Mouse (Mus musculus) urinary bladder, postnatal 25 days (tissue): ENCODE results near the gene Smurf2.

Experiments used
- DNase-seq: peaks from one replicate; pipeline ENCODE4 v3.0.0; 2022; ENCODE audit warnings: low spot score

The Smurf2 gene

DNA sequence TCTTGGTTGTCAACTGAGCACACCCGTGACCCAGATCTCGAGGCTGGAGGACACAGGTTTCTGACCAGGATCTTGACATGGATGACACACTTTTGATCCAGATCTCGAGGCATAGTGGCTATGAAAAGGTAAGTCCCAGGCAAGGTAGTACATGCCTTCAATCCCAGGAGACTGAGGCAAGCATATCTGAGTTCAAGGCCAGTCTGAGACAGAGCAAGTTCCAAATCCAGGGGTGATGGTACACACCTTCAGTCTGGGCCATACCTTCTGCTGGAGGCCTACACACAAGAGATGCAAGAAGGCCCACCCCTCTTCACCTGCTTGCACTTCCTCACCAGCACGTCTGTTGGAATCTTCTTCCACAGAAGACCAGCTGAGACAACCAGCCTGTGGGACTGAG lies 14.8 kb downstream of the Smurf2 start:
- no peak for DNase-seq

DNA sequence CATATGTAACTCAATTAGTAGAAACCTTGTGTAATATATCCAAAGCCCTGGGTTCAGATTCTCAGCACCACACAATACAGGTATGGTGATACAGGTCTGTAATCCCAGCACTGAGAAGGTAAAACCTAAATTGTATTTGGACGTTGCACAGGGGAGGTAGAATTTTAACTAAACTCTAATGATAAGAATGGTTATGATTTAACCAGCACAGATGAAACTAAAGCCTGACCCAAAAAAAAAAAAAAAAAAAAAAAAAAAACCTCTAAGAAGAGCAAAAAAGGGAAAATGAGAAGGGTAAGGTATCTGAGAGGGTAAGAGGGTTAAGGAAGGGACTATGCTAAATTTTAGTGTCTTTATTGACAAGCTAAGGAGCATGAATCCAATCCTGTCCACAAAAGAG lies 20.7 kb downstream of the Smurf2 start:
- DNase-seq = no peak

GRCm38 (mm10) chr11:106896561-106897168 lies 23.9 kb downstream of the Smurf2 start:
- peak; percentile 44 for DNase-seq

DNA sequence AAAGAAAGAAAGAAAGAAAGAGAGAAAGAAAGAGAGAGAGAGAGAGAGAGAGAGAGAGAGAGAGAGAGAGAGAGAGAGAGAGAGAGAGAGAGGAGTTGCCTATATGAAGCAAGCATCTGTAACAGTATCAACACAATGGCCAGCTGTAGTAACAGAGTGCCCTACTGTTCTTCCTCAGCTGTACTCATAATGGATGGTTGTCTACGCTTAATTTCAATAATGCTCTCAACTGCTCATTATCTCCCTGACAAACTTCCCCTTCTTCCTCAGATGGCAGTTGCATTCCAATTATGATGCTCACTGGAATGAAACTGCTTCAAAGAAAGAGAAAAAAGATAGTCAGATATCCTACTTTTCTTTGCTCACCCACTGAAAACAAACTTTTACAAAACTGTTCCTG lies 36.9 kb downstream of the Smurf2 start:
- no peak for DNase-seq

GRCm38 (mm10) chr11:106872650-106873049 lies 47.9 kb downstream of the Smurf2 start:
- DNase-seq = no peak

- no peak for DNase-seq
Measured at GRCm38 (mm10) chr11:106851438-106851837, 69.1 kb downstream of the Smurf2 start.

DNA sequence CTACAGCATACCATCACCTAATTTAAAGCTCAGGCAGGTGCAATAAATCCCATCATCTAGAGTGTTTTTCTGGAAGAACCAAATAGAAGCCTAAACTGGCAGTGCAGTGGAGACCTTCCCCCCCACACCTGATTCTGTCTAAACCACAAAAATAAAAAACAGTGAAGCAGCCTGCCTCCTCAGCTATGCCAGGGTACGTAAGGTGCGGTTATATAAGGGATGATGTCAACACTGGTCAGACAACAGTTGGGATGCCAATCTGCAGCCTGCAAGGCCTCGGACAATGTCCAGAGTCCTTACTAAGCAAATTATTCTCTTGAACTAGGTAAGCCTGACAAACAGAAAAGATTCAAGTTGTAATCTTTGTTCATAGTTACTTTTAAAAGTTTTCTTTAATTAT lies 78.5 kb downstream of the Smurf2 start:
- DNase-seq = no peak

- no peak for DNase-seq
Measured at GRCm38 (mm10) chr11:106828079-106828478, 92.4 kb downstream of the Smurf2 start.

GRCm38 (mm10) chr11:106824403-106824802 lies 96.1 kb downstream of the Smurf2 start:
- no peak for DNase-seq

DNA sequence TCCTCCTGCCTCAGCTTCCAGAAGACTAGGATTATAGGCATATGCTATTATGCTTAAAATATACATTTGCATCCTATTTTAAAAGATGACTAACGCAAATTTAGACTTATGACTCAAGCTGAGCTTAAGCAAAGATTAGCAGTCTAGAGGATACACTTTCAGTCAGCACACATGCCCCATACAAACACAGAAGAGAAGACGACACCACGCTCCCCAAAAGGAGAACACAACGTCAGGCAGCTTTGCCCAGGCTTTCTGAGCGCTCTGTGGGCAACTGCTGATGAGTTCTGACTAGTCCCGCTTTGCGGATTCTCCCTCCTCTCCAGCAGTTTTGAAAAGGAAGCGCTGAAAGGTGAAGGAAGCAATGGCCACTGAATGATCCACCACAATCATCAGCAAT lies 96.8 kb downstream of the Smurf2 start:
- DNase-seq = no peak

DNA sequence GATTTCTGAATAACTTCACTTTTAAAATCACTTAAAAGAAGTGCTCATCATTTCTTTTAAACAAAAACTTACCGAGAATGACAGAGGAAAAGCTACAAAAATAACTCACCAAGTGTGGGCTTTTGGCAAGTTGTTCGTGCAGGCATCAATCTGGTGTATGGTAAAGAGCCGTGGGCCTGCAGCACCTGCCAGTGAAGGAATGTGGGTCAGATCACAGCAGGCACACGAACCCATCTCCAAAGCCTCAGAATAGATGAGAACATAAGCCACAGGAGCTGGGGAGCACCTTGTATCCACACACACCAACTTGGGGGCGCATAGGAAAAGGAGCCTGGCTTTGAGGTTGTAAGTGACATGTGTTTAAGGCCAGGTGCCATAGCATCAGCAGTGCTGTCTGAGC lies 97.6 kb downstream of the Smurf2 start:
- no peak for DNase-seq

- no peak for DNase-seq
Measured at GRCm38 (mm10) chr11:106822491-106822890, 98.0 kb downstream of the Smurf2 start.

GRCm38 (mm10) chr11:106821397-106821796 lies 99.1 kb downstream of the Smurf2 start:
- no peak for DNase-seq

DNA sequence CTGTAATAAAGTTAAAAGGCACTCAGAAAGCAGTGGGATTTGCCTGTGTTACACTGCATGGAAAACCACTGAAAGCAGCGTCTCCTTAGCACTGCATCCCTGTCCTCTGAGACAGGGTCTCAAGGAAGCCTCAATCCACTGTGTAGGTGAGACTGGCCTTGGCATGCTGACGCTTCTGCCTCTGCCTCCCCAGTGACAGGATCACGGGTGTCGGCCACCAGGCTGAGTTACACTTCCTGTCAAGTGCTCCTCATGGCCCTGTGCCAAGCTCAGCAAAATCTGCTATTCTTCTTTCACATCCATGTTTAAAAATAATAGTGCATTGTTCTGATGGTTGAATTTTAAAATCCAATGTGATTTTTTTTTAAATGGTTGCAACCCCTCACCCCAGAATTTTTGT lies 99.5 kb downstream of the Smurf2 start:
- DNase-seq = peak; percentile 13

- DNase-seq = no peak
Measured at GRCm38 (mm10) chr11:106820252-106820651, 100.3 kb downstream of the Smurf2 start.

DNA sequence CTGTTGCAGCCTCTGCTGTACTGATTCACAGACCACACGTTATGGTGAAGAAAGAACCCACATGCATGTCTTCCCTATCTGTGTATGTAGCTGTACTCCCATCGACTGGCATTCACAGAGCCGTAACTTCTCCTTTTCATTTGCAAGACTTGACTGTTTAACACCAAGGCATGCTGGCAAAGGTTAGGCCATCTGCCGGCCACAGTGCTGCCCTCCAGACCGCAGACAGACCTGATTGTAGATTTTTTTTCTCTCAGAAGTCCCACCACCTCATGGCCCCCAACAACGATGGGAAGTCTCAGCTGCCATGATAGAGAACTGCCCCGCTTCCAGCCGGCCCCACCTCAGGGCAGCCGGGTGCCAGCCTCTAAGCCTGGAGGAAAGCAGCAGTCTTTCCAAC lies 100.9 kb downstream of the Smurf2 start:
- no peak for DNase-seq

GRCm38 (mm10) chr11:106818341-106818740 lies 102.2 kb downstream of the Smurf2 start:
- DNase-seq = no peak

- no peak for DNase-seq
Measured at GRCm38 (mm10) chr11:106817808-106818207, 102.7 kb downstream of the Smurf2 start.

- DNase-seq = no peak
Measured at GRCm38 (mm10) chr11:106817156-106817555, 103.4 kb downstream of the Smurf2 start.

DNA sequence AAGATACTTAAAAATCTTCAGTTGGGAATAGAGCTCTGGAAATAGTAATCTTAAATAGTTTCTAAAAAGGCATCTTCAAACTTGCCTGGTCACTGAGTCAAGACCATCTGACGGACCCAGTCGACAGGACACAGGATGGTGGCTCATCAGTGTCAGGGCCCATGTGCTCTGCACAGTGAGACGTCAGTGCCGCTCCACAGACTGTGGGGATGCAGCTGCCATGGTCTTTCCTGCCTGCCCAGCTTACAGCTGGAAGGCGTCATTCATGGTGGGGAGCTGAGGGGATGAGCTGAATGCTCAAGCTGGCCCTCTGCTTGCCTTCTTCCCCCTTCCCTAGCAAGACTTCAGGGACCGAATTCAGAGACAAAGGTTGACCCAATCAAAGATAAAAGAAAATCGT lies 104.2 kb downstream of the Smurf2 start:
- DNase-seq = no peak

GRCm38 (mm10) chr11:106815761-106816160 lies 104.8 kb downstream of the Smurf2 start:
- DNase-seq = no peak

- DNase-seq = no peak
Measured at GRCm38 (mm10) chr11:106815331-106815730, 105.2 kb downstream of the Smurf2 start.

GRCm38 (mm10) chr11:106814601-106815320 lies 105.8 kb downstream of the Smurf2 start:
- DNase-seq = no peak
